Mouse (Mus musculus) gastrocnemius, adult 2 months (tissue): ENCODE data around the gene Pced1a. TPM values are rescaled to one million over a fixed set of nuclear protein-coding genes. Genes with fewer than 3 reads are reported as not detected.
A peak's percentile ranks its signal among the peaks of the same experiment; 100 is the strongest.

Experiments
- DNase-seq: peaks from one replicate; pipeline ENCODE4 v3.0.0; 2022
- H3K27ac ChIP-seq: fragments of 200-600 bp; 2 replicates; pipeline ENCODE4 v1.8.1; 2022; ENCODE audit warnings: mild to moderate bottlenecking
- H3K4me3 ChIP-seq: fragments of 200-600 bp; 2 replicates; pipeline ENCODE4 v1.8.1; 2022; ENCODE audit warnings: mild to moderate bottlenecking, moderate library complexity
- CTCF ChIP-seq: fragments of 200-600 bp; IDR thresholded peaks from 2 replicates; pipeline ENCODE4 v1.8.1; 2022; ENCODE audit warnings: antibody characterized with exemption, mild to moderate bottlenecking, moderate library complexity
- intact Hi-C: fragments of 180-260 bp; cut with DNase I; formaldehyde crosslinking; loops from one replicate; pipeline ENCODE4 v1.15.1; 2025
- long read RNA-seq, 2 experiments: library from polyadenylated mRNA; stranded (forward); transcript quantifications; one replicate each; pipeline ENCODE4 v2.0.0; 2021
- total RNA-seq, 2 experiments: library from RNA; stranded (reverse); gene quantifications; 2 replicates each; pipeline ENCODE4 v1.2.3; 2021

Gene Pced1a
- 1 to 10 TPM; 4.5 to 5.0 TPM for total RNA-seq
- long read RNA-seq, experiment 1, partial matches to known transcripts = 0 of 3 reads
- long read RNA-seq, experiment 1, other reads (novel, unspliced or antisense) = 2 of 3 reads
- long read RNA-seq, experiment 2, partial matches to known transcripts = 1 of 3 reads
- long read RNA-seq, experiment 2, other reads (novel, unspliced or antisense) = 1 of 3 reads

DNA sequence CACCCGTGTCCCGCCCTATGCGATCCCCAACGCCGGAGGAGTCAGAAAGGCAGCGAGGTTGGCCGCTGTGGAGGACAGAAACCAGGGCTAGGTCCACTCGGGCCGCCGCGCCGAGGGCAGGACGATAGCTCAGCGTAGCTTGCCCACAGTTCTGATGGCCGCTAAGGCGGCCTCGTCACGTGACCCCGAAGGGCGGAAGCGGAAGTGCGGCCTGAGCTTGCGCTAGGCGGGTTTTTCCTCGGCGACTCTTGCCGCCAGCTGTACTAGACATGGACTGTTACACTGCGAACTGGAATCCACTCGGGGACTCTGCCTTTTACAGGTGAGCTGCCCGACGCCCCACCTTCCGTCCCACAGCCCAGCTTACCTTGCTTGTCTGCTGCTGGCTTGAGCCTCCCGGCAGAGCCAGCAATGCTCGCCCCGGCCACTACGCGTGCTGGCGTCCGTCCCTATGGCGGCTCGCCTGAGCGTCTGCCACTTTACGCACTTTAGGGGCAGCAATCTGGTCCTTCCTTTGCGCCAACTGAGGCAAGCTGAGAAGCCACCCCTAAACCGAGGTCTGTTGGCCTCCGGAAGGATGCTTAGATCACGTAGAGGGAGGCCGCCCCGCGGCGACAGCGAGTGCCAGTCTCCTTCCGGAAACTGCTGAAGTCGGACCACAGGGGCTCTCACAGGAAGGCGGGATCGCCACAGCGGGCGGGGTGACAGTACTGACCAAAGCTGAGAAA is at the start of gene Pced1a, which contains the start of gene Vps16:
Pced1a (minus strand) TSS at position 576 of the 728 bp plus-strand sequence.
Vps16 (plus strand) TSS at position 214 of the 728 bp plus-strand sequence.
- peak; percentile 96 for DNase-seq
- Histone ChIP-seq H3K27ac (peak within 1 kb of the TSS; percentile 91), H3K4me3 (peak within 1 kb of the TSS; percentile 90)
- TF ChIP-seq CTCF = peak; percentile 74
- intact Hi-C loops = loop anchor here (5.0 kb wide), 1 partner anchor 137 kb away; no protein-coding TSS in a partner anchor

DNA sequence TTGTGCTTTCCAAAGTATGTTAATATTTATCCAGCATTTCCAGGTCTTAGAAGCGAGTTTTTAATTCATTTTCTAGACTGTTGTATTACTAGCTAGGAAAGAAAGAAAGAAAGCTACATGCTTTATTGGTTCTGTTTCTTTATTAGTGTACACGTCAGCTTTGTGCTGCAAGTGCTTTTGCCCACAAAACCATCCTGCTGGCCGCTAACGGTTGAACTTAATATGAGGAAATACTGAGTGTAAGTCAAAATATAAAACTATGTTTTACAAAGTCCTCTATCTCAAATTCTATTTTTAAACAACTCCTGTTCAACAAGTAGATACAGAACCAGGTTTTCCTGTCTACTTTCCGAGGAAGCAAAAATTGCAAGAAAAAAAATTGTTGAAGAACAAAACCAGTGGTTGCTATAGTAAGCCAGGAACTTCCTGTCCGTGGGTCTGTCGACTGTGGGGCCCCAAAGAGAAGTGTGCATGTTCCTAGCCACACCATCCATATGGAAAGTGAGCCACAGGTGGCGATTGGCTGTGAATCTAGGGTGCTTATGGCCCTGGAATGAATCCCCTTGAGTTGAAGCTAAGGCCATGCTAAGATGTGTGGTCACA is 48.5 kb upstream of the Pced1a start:
- DNase-seq = no peak
- intact Hi-C loops = no loop called here
- H3K4me3 ChIP-seq = no peak overlapping the region
- TF ChIP-seq CTCF = no peak
- no peak overlapping the region for H3K27ac ChIP-seq

DNA sequence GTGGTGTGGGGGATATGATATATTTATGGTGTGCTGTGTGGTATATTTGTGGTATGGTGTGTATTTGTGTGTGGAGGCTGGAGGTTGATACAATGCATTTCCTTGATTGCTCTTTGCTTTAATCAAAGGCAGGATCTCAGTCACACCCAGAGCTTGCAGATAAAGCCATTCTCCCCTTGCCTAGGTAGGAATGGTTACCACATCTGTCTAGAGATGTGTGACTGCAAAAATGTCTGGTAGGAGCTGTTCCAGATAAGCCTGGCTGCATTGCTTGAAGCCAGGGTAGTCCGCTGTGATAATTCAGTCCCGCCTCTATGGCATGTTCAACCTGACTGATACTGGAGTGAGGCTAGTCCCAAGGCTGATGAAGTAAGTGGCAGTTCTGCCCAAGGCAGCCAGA is 45.4 kb upstream of the Pced1a start:
- Histone ChIP-seq H3K27ac (no peak overlapping the region), H3K4me3 (no peak overlapping the region)
- DNase-seq = no peak
- intact Hi-C loops = no loop called here
- no peak for TF ChIP-seq CTCF

DNA sequence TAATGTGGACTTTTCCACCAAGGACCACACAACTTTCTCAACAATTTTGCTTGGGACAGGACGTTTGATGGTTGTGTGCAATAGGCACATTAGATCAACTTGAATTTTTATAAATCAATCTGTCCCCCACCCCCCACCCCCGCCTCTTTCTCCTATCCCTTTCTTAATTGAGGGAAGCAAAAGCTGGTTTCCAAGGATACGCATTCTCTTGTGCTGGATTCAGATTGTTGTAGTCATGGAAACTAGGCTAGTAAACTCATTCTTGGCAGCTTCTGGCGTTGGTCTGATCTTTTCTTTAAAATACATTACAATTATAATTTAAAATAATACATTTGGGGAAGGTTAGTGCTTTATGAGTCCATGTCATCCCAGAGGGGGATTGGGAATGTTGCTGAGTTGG is 44.9 kb upstream of the Pced1a start:
- TF ChIP-seq CTCF = no peak
- Histone ChIP-seq H3K4me3 (no peak overlapping the region), H3K27ac (no peak overlapping the region)
- no peak for DNase-seq
- intact Hi-C loops = no loop called here

DNA sequence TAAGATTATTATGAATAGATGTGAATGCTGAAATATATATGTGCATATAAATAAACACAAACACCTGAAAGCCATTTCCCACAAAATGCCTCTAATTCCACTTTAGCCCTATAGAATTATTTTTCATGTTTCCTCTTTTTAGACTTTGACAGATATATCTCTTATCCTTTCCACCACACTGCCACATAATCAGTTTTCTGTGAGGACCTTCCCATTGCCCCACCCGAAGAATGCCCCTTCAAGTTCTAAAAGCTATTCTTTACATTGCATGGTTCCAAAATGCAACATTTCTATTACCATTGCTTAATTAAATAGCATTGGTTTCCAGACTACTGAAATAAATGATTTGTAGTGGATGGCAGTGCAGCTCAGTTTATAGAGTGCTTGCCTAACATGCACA is 41.9 kb upstream of the Pced1a start:
- no peak for TF ChIP-seq CTCF
- Histone ChIP-seq H3K27ac (no peak overlapping the region), H3K4me3 (no peak overlapping the region)
- intact Hi-C loops = no loop called here
- DNase-seq = no peak

DNA sequence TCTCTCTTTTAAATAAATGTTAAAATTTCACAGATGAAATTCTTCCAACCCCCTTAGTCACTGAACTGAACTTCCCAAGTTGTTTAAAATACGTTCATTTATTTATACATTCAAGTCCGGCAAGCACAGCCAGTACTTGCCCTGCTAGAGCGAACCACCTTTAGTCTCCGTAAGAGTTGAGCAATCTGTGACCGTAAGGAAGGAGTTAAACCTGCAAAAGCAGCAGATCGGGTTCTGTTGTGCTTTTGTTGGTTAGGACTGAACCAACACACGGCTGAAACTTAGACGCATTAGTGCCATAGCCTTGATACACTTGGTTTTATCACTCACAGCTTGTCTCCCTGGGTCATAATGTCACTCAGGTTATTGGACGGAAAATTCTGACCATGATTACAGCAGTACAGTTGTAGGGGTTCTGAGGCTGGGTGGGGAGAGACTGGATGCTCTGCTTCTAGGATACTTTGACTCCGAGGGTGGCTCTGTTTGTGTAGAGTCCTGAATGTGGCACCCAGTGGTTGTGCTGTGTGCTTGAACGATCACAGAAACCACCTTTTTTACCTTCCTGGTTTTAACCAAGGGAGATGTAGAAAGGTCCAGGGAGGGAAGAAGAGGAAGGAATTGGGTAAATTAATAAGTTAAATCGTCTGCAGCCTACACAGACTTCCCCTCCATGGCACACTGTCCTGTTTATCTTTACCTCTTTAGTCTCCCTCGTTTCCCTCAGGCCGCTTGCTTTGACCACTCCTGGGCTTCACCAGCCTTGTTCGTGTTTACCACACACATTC is 37.0 kb upstream of the Pced1a start:
- H3K27ac ChIP-seq = no peak overlapping the region
- no peak for DNase-seq
- no peak overlapping the region for H3K4me3 ChIP-seq
- intact Hi-C loops = no loop called here
- TF ChIP-seq CTCF = no peak

DNA sequence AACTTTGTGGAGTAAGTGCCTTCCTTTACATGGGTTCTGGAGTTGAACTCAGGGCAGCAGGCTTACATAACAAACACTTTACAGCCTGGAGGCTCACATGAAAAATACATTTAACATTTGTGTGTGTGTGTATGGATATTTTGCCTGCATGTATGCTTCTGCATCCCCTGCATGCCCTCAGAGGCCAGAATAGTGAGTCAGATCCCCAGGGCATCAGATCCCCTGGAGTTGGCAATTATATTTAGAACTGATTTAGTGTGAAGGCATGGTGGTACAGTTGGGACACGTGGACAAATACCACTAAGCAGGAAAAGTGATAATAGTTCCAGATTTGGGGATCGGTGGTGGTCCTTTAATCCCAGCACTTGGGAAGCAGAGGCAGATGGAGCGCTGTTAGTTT is 35.1 kb upstream of the Pced1a start:
- Histone ChIP-seq H3K4me3 (no peak overlapping the region), H3K27ac (no peak overlapping the region)
- intact Hi-C loops = no loop called here
- no peak for TF ChIP-seq CTCF
- DNase-seq = no peak

DNA sequence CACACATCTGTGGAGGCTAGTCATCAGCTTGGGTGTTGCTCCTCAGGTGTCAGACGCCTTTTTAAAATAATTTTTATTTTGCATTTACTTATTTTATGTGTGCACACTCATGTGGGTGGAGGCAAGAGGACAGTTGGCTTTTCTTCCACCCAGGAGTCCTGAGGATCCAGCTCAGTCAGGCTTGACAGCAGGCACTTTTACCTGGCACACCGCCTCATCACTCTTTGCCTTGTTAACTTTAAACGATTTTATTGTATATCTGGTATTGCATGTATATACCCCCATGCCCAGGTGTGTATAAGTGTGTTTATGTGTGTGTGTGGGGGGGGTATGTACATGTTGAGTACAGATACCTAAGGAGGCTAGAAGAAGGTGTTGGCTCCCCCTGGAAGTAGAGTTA is 33.4 kb upstream of the Pced1a start:
- TF ChIP-seq CTCF = no peak
- H3K4me3 ChIP-seq = no peak overlapping the region
- intact Hi-C loops = no loop called here
- no peak overlapping the region for H3K27ac ChIP-seq
- no peak for DNase-seq

DNA sequence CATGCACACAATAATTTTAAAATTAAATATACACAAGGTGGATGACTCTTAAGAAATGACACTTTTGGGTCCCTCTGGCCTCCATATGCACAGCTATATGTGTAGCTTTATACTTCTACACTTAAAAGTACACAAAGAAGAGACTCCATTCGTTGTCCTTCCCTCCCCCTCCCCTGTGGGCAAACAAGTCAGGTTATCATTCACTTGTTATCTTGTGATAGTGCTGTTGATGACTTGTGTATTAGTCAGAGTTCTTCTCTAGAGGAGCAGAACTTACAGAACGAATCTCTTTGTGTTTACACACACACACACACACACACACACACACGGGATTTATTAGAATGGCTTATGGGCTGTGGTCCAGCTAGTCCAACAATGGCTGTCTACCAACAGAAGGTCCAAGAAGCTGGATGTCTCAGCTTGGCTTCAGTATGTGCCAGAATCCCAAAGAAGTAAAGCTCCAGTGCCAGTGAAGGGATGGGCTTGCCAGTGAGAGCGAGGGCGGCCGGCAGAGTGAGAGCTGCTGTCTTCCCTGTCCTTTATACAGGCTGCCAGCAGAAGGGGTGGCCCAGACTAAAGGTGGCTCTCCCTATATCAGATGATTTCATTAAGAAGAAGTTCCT is 30.4 kb upstream of the Pced1a start:
- Histone ChIP-seq H3K4me3 (no peak overlapping the region), H3K27ac (no peak overlapping the region)
- no peak for TF ChIP-seq CTCF
- no peak for DNase-seq
- intact Hi-C loops = no loop called here

DNA sequence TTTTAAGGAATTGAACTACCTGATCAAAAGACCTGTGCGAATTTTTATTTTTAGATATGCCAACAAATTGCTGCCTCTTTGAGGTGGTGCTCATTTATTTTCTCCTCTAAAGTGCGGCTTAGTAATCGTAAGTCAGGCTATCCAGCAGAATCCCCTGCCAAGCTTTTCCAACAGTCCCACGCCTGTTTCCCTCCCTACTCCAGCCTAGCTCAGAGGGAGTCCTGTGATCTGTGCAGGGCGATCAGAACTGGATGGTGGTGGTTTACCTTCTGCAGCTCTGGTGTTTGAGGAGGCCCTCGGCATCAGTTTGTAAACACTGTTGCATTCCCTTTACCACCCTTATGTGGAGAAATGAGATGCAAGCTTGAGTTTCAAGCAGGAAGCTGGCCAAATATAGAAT is 28.9 kb upstream of the Pced1a start:
- no peak for DNase-seq
- TF ChIP-seq CTCF = no peak
- no peak overlapping the region for H3K4me3 ChIP-seq
- H3K27ac ChIP-seq = peak overlapping the region; percentile 6; the same call in 1 of the 2 replicates
- intact Hi-C loops = no loop called here

DNA sequence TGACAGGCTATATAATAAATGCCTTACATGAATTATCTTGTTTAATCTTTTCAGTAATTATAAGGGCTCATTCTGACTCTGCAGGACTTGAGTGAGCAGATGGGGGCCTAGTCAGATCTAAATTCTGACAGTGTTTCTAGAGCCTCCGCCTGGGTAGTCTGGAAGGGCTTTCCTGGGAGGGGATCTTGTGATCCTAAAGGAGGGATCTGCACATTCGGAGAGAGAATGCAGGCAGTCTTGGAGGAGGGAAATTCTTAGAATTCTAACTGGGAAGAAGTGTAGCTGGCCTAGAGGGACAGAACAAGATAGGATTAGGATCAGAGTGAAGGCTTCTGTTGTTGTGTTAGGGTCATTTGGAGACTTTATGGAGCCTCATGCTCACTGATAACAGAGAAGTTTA is 27.8 kb upstream of the Pced1a start:
- no peak overlapping the region for H3K4me3 ChIP-seq
- no peak overlapping the region for H3K27ac ChIP-seq
- intact Hi-C loops = no loop called here
- DNase-seq = no peak
- TF ChIP-seq CTCF = no peak

DNA sequence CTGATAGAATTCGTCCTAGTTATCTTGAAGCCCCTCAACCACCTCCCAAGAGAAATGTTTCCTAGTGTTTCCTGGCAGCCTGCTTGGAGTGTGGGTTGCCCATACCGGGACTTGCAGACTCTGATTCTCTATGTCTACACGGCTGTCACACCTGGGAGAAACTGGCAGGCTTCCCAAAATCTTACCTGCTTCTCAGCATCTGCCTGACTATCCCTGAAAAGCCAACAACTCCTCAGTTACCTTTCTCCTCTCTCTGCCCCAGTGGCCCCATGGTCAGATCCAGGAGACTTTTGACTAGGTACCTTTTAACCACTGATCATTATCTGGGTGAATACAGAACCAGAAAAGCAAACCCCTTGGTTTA is 27.2 kb upstream of the Pced1a start:
- intact Hi-C loops = no loop called here
- peak overlapping the region; percentile 90; the same call in 1 of the 2 replicates for H3K27ac ChIP-seq
- TF ChIP-seq CTCF = no peak
- peak overlapping the region; percentile 85 for H3K4me3 ChIP-seq
- DNase-seq = no peak
